Mouse (Mus musculus): Measurements from ENCODE around the gene N4bp1. TPM values are rescaled to one million over a fixed set of nuclear protein-coding genes. Genes with fewer than 3 reads are reported as not detected.

Gene N4bp1
- polyA plus RNA-seq, 1 experiment from 2014 or later = 13.0 TPM

- Histone ChIP-seq H3K4me3 (ENCODE audit: low read depth, low read length) (no peak overlapping the region), H3K4me2 (ENCODE audit: low read depth, severe bottlenecking) (no peak overlapping the region), H3K36me3 (ENCODE audit: control insufficient read depth, insufficient read depth, low read length) (0 out of 2 replicates have a peak, but pooled peaks cover 2% of the 10 kb centered on the region), H3K27me3 (ENCODE audit: control insufficient read depth, insufficient read depth, low read length) (no peaks in the 10 kb centered on the region), H3K4me1 (ENCODE audit: control insufficient read depth, insufficient read depth, low read length) (no peaks in the 10 kb centered on the region), H3K9me3 (ENCODE audit: control insufficient read depth, low read length) (no peaks in the 10 kb centered on the region), H3K27ac (replicated peaks; ENCODE audit: low read depth, low read length) (no peak overlapping the region), H3K9ac (ENCODE audit: low read length) (no peak overlapping the region)
- ATAC-seq (ENCODE audit: insufficient number of reproducible peaks, low FRiP score, low TSS enrichment, low read depth) (no peak), DNase-seq (ENCODE audit: low spot score) (no peak)
Measured at GRCm38 (mm10) chr8:86835881-86836280, 49.2 kb downstream of the N4bp1 start.

- no peak overlapping the region for H3K27ac ChIP-seq (replicated peaks; ENCODE audit: low read depth, low read length)
- no peak for ATAC-seq (ENCODE audit: insufficient number of reproducible peaks, low FRiP score, low TSS enrichment, low read depth)
- DNase-seq (ENCODE audit: low spot score) = no peak
- no peak overlapping the region for H3K9ac ChIP-seq (ENCODE audit: low read length)
- H3K9me3 ChIP-seq (ENCODE audit: control insufficient read depth, low read length) = no peaks in the 10 kb centered on the region
- no peaks in the 10 kb centered on the region for H3K4me1 ChIP-seq (ENCODE audit: control insufficient read depth, insufficient read depth, low read length)
- H3K27me3 ChIP-seq (ENCODE audit: control insufficient read depth, insufficient read depth, low read length) = no peaks in the 10 kb centered on the region
- H3K4me3 ChIP-seq (ENCODE audit: low read depth, low read length) = no peak overlapping the region
- H3K36me3 ChIP-seq (ENCODE audit: control insufficient read depth, insufficient read depth, low read length) = 0 out of 2 replicates have a peak, but pooled peaks cover 1% of the 10 kb centered on the region
- H3K4me2 ChIP-seq (ENCODE audit: low read depth, severe bottlenecking) = no peak overlapping the region
- 91% methylated on average over 8 of the region's 8 CpGs for WGBS
Measured at GRCm38 (mm10) chr8:86834496-86835260, 50.4 kb downstream of the N4bp1 start.

- Histone ChIP-seq H3K4me2 (ENCODE audit: low read depth, severe bottlenecking) (no peak overlapping the region), H3K9me3 (ENCODE audit: control insufficient read depth, low read length) (no peaks in the 10 kb centered on the region), H3K4me1 (ENCODE audit: control insufficient read depth, insufficient read depth, low read length) (no peaks in the 10 kb centered on the region), H3K36me3 (ENCODE audit: control insufficient read depth, insufficient read depth, low read length) (no peaks in the 10 kb centered on the region), H3K9ac (ENCODE audit: low read length) (no peak overlapping the region), H3K27ac (replicated peaks; ENCODE audit: low read depth, low read length) (no peak overlapping the region), H3K4me3 (ENCODE audit: low read depth, low read length) (no peak overlapping the region), H3K27me3 (ENCODE audit: control insufficient read depth, insufficient read depth, low read length) (no peaks in the 10 kb centered on the region)
- WGBS = 87% methylated on average over 1 of the region's 1 CpGs
- ATAC-seq (ENCODE audit: insufficient number of reproducible peaks, low FRiP score, low TSS enrichment, low read depth) (no peak), DNase-seq (ENCODE audit: low spot score) (no peak)
Measured at GRCm38 (mm10) chr8:86833937-86834336, 51.1 kb downstream of the N4bp1 start.

GRCm38 (mm10) chr8:86828925-86829324 lies 56.1 kb downstream of the N4bp1 start:
- no peak overlapping the region for H3K27ac ChIP-seq (replicated peaks; ENCODE audit: low read depth, low read length)
- H3K4me3 ChIP-seq (ENCODE audit: low read depth, low read length) = no peak overlapping the region
- H3K4me1 ChIP-seq (ENCODE audit: control insufficient read depth, insufficient read depth, low read length) = no peaks in the 10 kb centered on the region
- no peaks in the 10 kb centered on the region for H3K36me3 ChIP-seq (ENCODE audit: control insufficient read depth, insufficient read depth, low read length)
- no peaks in the 10 kb centered on the region for H3K27me3 ChIP-seq (ENCODE audit: control insufficient read depth, insufficient read depth, low read length)
- H3K9ac ChIP-seq (ENCODE audit: low read length) = no peak overlapping the region
- WGBS = 60% methylated on average over 2 of the region's 2 CpGs
- H3K9me3 ChIP-seq (ENCODE audit: control insufficient read depth, low read length) = no peaks in the 10 kb centered on the region
- no peak overlapping the region for H3K4me2 ChIP-seq (ENCODE audit: low read depth, severe bottlenecking)
- ATAC-seq (ENCODE audit: insufficient number of reproducible peaks, low FRiP score, low TSS enrichment, low read depth) = no peak
- DNase-seq (ENCODE audit: low spot score) = no peak

- H3K4me2 ChIP-seq (ENCODE audit: low read depth, severe bottlenecking) = no peak overlapping the region
- H3K9me3 ChIP-seq (ENCODE audit: control insufficient read depth, low read length) = no peaks in the 10 kb centered on the region
- H3K4me1 ChIP-seq (ENCODE audit: control insufficient read depth, insufficient read depth, low read length) = no peaks in the 10 kb centered on the region
- no peak for DNase-seq (ENCODE audit: low spot score)
- no peaks in the 10 kb centered on the region for H3K36me3 ChIP-seq (ENCODE audit: control insufficient read depth, insufficient read depth, low read length)
- no peak overlapping the region for H3K9ac ChIP-seq (ENCODE audit: low read length)
- no peak overlapping the region for H3K4me3 ChIP-seq (ENCODE audit: low read depth, low read length)
- H3K27me3 ChIP-seq (ENCODE audit: control insufficient read depth, insufficient read depth, low read length) = no peaks in the 10 kb centered on the region
- no peak for ATAC-seq (ENCODE audit: insufficient number of reproducible peaks, low FRiP score, low TSS enrichment, low read depth)
- WGBS = 89% methylated on average over 5 of the region's 5 CpGs
- H3K27ac ChIP-seq (replicated peaks; ENCODE audit: low read depth, low read length) = no peak overlapping the region
Measured at GRCm38 (mm10) chr8:86827199-86827598, 57.9 kb downstream of the N4bp1 start.

GRCm38 (mm10) chr8:86826538-86826937 lies 58.5 kb downstream of the N4bp1 start:
- Histone ChIP-seq H3K4me1 (ENCODE audit: control insufficient read depth, insufficient read depth, low read length) (no peaks in the 10 kb centered on the region), H3K9me3 (ENCODE audit: control insufficient read depth, low read length) (no peaks in the 10 kb centered on the region), H3K36me3 (ENCODE audit: control insufficient read depth, insufficient read depth, low read length) (no peaks in the 10 kb centered on the region), H3K27me3 (ENCODE audit: control insufficient read depth, insufficient read depth, low read length) (no peaks in the 10 kb centered on the region), H3K9ac (ENCODE audit: low read length) (no peak overlapping the region), H3K4me2 (ENCODE audit: low read depth, severe bottlenecking) (no peak overlapping the region), H3K4me3 (ENCODE audit: low read depth, low read length) (no peak overlapping the region), H3K27ac (replicated peaks; ENCODE audit: low read depth, low read length) (no peak overlapping the region)
- ATAC-seq (ENCODE audit: insufficient number of reproducible peaks, low FRiP score, low TSS enrichment, low read depth) = no peak
- no peak for DNase-seq (ENCODE audit: low spot score)

- no peak overlapping the region for H3K9ac ChIP-seq (ENCODE audit: low read length)
- no peak overlapping the region for H3K4me3 ChIP-seq (ENCODE audit: low read depth, low read length)
- H3K4me1 ChIP-seq (ENCODE audit: control insufficient read depth, insufficient read depth, low read length) = peaks cover 5% of the 10 kb centered on the region
- H3K27ac ChIP-seq (replicated peaks; ENCODE audit: low read depth, low read length) = no peak overlapping the region
- H3K27me3 ChIP-seq (ENCODE audit: control insufficient read depth, insufficient read depth, low read length) = no peaks in the 10 kb centered on the region
- 81% methylated on average over 9 of the region's 9 CpGs for WGBS
- no peaks in the 10 kb centered on the region for H3K9me3 ChIP-seq (ENCODE audit: control insufficient read depth, low read length)
- DNase-seq (ENCODE audit: low spot score) (no peak), ATAC-seq (ENCODE audit: insufficient number of reproducible peaks, low FRiP score, low TSS enrichment, low read depth) (no peak)
- H3K36me3 ChIP-seq (ENCODE audit: control insufficient read depth, insufficient read depth, low read length) = no peaks in the 10 kb centered on the region
- H3K4me2 ChIP-seq (ENCODE audit: low read depth, severe bottlenecking) = no peak overlapping the region
Measured at GRCm38 (mm10) chr8:86825674-86826448, 59.2 kb downstream of the N4bp1 start.

GRCm38 (mm10) chr8:86824735-86825134 lies 60.3 kb downstream of the N4bp1 start:
- DNase-seq (ENCODE audit: low spot score) (no peak), ATAC-seq (ENCODE audit: insufficient number of reproducible peaks, low FRiP score, low TSS enrichment, low read depth) (no peak)
- Histone ChIP-seq H3K9ac (ENCODE audit: low read length) (no peak overlapping the region), H3K27me3 (ENCODE audit: control insufficient read depth, insufficient read depth, low read length) (no peaks in the 10 kb centered on the region), H3K27ac (replicated peaks; ENCODE audit: low read depth, low read length) (no peak overlapping the region), H3K4me1 (ENCODE audit: control insufficient read depth, insufficient read depth, low read length) (peaks cover 12% of the 10 kb centered on the region), H3K9me3 (ENCODE audit: control insufficient read depth, low read length) (no peaks in the 10 kb centered on the region), H3K4me3 (ENCODE audit: low read depth, low read length) (no peak overlapping the region), H3K4me2 (ENCODE audit: low read depth, severe bottlenecking) (no peak overlapping the region), H3K36me3 (ENCODE audit: control insufficient read depth, insufficient read depth, low read length) (no peaks in the 10 kb centered on the region)
- WGBS = 72% methylated on average over 4 of the region's 4 CpGs
